Mouse (Mus musculus): ENCODE measurements around the gene Asah2.
"Not testable (repeated sequence)": the region's sequence is repeated elsewhere in the genome, so short reads cannot be mapped to it uniquely, and the experiment has no call there.

The Asah2 gene

GRCm38 (mm10) chr19:32102294-32102975, 5.6 kb downstream of the Asah2 start:
- DNase-seq (ENCODE audit: low spot score), result no peak

- no peak for DNase-seq (ENCODE audit: low spot score)
These were observed 9.4 kb downstream of the Asah2 start for GRCm38 (mm10) chr19:32098582-32098981.

DNA sequence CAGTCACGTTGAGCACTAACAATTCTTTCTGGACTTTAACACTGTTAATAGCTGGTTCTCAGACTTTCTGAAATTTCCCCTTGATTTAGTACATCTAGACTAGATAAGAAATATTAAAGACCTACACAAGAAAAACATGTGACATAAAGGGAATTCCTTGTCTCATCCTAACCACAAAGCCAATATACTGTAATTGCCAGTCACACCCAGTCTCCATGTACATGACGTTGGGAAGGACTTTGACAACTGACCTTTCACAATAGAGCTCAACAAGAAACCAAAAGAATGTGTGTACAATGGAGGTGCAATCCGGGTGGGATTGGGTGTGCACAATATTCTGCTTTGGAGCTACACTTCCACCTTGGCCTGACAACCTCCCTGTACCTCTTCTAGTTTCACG, 15.7 kb downstream of the Asah2 start:
- DNase-seq (ENCODE audit: low spot score), result no peak

DNA sequence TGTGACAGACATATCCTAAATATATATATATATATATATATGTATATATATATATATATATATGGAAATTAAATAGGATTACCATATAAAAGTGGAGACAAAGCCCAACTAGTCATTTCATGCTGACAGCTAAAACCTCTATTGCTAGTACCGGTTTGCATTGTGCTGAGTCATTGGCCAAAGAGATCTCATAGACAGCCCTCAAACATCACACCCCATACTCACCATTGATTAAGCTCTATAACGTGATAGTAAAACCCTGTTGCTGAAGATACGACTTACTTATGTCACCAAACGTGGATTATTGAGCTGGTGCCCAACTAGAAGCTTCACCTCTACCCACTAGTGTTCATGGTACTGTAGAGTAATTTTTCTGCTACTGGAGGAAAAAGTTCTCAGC, 17.2 kb downstream of the Asah2 start:
- no peak for DNase-seq (ENCODE audit: low spot score)

- no peak for DNase-seq (ENCODE audit: low spot score)
These were observed 19.4 kb downstream of the Asah2 start for GRCm38 (mm10) chr19:32088570-32088969.

- DNase-seq (ENCODE audit: low spot score), result no peak
These were observed 20.1 kb downstream of the Asah2 start for GRCm38 (mm10) chr19:32087736-32088470.

DNA sequence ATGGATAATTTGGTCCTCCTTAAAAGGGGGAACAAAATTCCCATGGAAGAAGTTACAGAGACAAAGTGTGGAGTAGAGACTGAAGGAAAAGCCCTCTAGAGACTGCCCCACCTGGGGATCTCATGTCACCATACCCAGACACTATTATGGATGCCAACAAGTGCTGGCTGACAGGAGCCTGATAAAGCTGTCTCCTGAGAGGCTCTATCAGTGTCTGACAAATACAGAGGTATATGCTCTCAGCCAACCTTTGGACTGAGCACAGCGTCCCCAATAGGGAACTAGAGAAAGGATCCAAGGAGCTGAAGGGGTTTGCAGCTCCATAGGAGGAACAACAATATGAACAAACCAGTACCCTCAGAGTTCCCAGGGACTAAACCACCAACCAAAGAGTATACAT, 23.2 kb downstream of the Asah2 start:
- DNase-seq (ENCODE audit: low spot score), result not testable (repeated sequence)

DNA sequence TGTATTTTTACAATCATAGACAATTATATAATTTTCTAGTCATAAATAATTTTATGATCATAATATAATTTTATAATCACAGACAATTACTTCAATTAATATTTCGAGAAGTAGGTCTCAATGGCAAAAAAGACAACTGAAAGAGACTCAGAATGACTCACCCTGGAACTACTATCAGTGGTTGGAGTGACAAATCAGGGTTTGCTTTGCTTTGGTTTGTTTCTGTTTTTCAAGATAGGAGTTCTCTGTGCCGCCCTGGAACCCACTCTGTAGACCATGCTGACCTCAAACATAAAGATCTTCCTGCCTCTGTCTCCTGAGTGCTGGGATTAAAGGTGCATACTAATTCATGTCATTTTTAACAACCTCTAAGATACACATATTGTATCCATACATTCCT, 37.7 kb downstream of the Asah2 start:
- no peak for DNase-seq (ENCODE audit: low spot score)

DNA sequence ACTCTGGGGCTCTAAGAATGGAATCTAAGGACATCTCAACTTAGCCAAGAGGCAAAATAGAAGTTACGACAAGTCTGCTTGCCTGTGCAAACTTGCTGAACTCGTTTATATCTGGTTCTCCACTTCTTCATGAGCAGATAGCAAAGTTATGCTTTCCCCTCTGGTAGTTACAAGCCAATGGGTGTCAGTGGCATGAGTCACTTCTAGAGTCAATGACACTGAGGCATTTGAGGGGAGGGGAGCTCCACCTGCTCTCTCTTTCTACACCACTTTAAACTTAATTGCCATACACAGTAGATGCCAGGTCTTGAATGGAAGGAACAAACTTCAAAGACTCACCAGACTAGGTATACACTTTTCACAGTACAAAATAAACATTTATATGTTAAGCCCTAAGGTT, 38.4 kb downstream of the Asah2 start:
- DNase-seq (ENCODE audit: low spot score), result peak; percentile 50

DNA sequence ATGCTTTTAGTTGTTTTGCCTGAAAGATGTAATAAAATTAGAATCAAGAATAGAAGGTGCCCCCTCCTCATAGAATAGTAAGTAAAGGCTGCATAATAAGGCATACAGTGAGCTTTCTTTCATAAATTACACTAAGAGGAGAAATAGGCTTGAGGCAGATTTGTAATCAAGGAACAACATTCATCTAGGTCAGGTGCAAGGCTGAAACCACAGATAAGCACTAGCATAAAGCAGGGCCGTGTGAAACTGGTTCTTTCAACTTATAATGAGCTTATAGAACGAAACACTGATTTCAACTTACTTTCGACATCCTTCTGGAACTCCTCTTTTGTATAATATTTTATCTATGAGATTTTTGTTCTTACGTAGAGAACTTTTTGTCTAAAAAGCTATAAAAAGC, 40.3 kb downstream of the Asah2 start:
- DNase-seq (ENCODE audit: low spot score), result no peak

DNA sequence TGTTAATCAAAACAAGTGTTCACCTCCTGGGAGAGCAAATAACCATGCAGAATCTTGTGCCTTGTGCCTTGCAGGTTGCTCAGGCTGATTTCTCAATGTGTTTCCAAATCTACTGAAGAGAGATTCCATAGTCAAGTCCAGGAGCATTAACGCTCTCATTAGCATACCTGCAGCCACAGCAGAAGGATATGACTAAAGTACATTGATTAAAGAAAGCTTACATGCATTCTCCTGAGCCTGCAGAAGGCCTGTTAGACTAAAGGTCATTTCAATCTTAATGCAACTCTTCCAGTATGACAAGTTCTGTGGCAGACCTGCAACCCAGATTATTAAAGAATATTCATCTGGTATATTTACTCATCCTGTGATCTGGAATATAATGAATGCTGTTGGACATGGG, 46.7 kb downstream of the Asah2 start:
- DNase-seq (ENCODE audit: low spot score), result no peak

DNA sequence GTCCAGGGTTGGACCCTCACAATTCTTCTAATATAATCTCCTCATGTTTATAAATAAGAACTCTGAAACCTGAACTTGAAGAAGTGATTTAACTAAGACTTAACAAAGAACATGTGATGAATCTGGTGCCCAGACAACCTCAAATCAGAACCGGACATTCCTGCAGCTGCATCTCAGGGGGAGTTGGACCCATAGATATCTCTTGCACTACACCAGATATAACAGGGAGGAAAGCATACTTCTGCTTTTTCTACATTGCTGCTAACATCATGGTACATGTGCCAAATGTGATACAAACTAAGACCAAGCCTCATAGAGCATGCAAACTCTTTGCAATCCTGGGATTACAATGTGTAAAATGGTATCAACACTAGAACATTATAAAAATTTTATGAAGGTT, 51.8 kb downstream of the Asah2 start:
- no peak for DNase-seq (ENCODE audit: low spot score)

DNA sequence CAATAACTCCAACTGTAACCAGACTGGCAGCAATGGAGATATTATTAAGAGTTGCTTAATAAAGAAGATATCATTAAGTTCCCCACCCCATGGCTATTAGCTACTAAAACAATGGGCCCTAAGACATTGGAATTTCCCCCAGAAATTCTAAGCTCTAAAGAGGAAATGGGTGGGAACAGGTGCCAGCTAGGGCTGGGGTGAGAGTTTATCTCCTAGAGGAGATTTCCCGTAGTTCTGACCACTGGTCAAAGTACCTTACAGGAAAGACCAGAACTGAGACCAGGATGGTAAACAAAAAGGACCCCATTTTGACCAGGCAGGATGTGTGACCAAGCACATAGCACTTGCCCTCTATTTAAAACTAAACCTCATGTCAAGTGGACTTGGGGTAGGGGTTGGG, 52.3 kb downstream of the Asah2 start:
- DNase-seq (ENCODE audit: low spot score), result no peak

DNA sequence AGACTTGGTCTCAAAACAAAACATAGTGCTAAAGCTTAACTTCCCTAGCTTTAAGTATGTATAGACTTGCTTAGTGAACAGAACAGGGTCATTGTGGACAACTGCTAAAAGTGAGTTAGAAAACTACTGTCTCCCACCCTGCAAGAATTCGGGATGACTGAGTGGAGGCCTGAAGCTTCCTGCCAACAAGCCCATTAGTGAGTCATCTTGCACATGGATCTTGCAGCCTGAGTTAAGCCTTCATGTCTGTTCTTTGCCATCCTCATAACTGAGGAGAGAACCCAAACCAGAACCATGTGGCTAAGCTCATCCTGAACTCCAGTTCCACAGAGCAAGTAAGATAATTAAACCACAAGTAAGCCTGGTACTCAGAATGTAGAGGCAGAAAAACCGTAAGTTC, 56.8 kb downstream of the Asah2 start:
- DNase-seq (ENCODE audit: low spot score), result no peak

DNA sequence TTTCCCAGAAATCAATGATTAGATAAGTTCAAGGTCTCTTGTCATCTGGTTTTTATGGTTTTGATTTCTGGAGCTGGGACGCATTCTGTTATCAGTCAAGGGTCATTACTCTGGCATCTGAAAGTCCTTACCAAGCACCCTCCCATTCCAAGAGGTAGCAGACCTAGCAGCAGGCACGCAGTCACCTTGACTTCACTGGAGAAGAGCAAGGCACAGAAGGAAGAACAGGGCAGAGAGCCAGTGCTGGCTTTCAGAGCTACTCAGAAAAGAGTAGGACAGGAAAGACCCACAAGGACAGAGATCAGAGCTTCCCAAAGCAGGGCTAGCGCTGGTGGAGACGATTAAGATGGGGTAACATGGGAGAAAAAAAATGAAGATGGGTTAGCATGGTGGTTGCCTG, 75.1 kb downstream of the Asah2 start:
- DNase-seq (ENCODE audit: low spot score), result no peak

DNA sequence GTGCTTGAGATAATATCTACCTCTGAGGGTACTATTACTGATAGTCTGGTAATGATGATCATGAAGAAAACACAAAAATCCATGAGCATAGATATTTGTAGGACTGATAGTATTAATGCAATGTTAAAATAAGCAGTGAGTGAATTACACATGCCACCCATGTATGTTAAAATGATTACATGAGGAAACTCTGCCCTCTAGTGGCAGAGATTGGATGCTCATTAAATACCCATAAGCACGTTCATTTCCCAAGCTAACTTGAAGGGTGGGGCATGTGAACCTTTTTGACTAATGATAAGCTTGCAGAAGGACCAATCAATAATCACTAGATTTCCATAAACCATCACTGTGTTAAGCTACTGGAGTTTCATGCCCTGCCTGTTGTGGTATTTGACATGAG, 77.6 kb downstream of the Asah2 start:
- peak; percentile 40 for DNase-seq (ENCODE audit: low spot score)

- no peak for DNase-seq (ENCODE audit: low spot score)
These were observed 82.6 kb downstream of the Asah2 start for GRCm38 (mm10) chr19:32025443-32025842.

DNA sequence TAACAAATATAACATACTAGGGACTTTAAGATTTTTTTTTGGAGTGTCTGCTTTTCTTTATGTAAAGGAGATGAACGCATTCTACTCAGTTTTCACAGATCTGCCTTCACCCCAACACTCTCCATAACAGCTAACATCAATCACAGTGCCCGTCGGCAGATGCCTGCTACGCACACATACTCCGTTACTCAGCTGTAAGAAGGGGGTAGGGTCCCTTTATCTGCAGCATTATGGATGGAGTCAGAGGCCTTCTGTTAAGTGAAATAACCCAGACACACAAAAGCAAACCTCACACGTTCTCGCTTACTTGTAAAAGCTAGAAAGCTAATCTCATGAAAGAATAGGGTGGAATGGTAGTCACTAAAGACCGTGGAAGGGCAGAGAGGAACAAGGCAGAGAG, 88.3 kb downstream of the Asah2 start:
- DNase-seq (ENCODE audit: low spot score), result no peak

- DNase-seq (ENCODE audit: low spot score), result no peak
These were observed 89.4 kb downstream of the Asah2 start for GRCm38 (mm10) chr19:32018585-32018984.

- DNase-seq (ENCODE audit: low spot score), result no peak
These were observed 90.0 kb downstream of the Asah2 start for GRCm38 (mm10) chr19:32018053-32018452.

DNA sequence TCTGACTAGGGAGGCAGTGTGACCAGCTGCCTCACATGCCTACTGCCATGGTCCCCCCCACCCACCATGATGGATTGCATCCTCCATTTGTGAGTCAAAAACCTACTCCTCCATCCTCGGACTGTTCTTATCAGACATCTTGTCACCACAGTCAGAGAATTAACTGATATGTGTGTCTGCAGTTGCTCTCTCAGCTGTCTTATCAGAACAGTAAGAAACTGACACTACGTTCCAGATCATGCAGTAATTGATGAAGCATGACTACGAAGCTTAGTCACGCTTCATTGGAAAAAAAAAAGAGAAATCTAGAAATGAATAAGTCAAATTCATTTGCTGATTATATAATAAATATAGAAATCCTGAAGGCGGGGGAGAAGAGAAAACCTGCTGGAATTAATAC, 105.4 kb downstream of the Asah2 start:
- DNase-seq (ENCODE audit: low spot score), result no peak

- no peak for DNase-seq (ENCODE audit: low spot score)
These were observed 111.1 kb downstream of the Asah2 start for GRCm38 (mm10) chr19:31996916-31997315.

DNA sequence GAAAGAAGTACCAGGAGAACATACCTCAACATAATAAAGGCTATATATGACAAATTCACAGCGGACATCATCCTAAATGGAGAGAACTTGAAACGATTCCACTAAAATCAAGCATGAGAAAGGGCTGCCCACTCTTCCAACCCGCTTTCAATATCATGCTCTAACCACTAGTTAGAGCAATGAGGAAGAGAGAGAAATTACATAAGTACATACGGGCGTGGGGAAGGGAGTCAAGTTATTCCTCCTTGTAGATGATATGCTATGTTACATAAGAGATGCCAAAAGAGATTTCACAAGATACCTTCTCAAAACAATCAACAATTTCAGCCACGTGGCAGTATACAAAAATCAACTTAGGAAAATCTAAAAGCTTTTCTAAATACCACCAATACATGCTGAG, 117.0 kb downstream of the Asah2 start:
- no peak for DNase-seq (ENCODE audit: low spot score)

- no peak for DNase-seq (ENCODE audit: low spot score)
These were observed 132.1 kb downstream of the Asah2 start for GRCm38 (mm10) chr19:31975882-31976281.
